Mouse (Mus musculus) embryonic fibroblast, embryonic 13.5 days (primary cell): ENCODE data around the gene 4930524B15Rik.

Experiments
- CTCF ChIP-seq: IDR thresholded peaks from 2 replicates; pipeline ENCODE4 v1.5.1; 2011; ENCODE audit warnings: mild to moderate bottlenecking, control low read depth, low read length, moderate library complexity, borderline replicate concordance; ENCODE audit not compliant: insufficient read depth
- POLR2A ChIP-seq: IDR thresholded peaks from 2 replicates; pipeline ENCODE4 v1.6.1; 2011; ENCODE audit warnings: low read depth, mild to moderate bottlenecking, control low read depth, low read length, moderate library complexity

- TF ChIP-seq POLR2A (no peak), CTCF (no peak)
Measured at GRCm38 (mm10) chr11:31983249-31983648, 17.9 kb downstream of the 4930524B15Rik start.
